Mouse (Mus musculus) liver, embryonic 14.5 days (tissue): Measurements from ENCODE around the gene Pigf.

Source experiments
- CTCF ChIP-seq: IDR thresholded peaks from 2 replicates; pipeline ENCODE4 v1.5.1; 2016; ENCODE audit warnings: antibody characterized with exemption, low read depth, control low read depth
- EP300 ChIP-seq: IDR thresholded peaks from 2 replicates; pipeline ENCODE4 v1.6.1; 2016; ENCODE audit warnings: antibody characterized with exemption, low read depth

DNA sequence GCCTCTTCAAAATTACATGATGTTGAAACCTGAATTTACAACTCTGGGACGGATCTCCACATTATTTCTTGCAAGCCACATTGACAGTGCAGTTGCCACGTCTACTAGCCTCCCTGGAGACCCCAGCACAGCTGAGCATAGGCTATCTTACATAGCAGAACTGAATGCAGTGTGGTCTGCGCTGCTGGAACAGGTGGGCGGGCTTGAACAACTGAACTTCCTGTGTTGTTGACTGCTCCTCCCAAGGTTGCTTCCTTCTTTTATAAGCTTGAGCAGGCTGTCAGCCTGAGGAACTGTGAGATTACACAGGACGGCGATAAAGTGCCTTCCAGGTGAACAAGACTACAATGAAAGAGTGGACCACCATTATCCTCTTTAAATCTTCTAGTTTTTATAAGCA lies 38.8 kb upstream of the Pigf start:
- TF ChIP-seq CTCF, result no peak
- TF ChIP-seq EP300, result no peak
